Mouse (Mus musculus) heart, adult 2 months (tissue): ENCODE data around the gene Phf24. TPM values are rescaled to one million over a fixed set of nuclear protein-coding genes. Genes with fewer than 3 reads are reported as not detected.

Experiments
- DNase-seq, 2 experiments: peaks; one replicate each; pipeline ENCODE4 v3.0.0; 2021
- H3K27ac ChIP-seq: fragments of 200-600 bp; 2 replicates; pipeline ENCODE4 v1.8.1; 2022
- H3K27me3 ChIP-seq: fragments of 200-500 bp; 2 replicates; pipeline ENCODE4 v1.6.1; 2012; ENCODE audit warnings: mild to moderate bottlenecking, low read length, inconsistent platforms, mixed read lengths; ENCODE audit not compliant: control insufficient read depth, insufficient read depth
- H3K36me3 ChIP-seq: fragments of 200-500 bp; 2 replicates; pipeline ENCODE4 v1.6.1; 2012; ENCODE audit warnings: low read length, inconsistent platforms; ENCODE audit not compliant: control insufficient read depth, insufficient read depth
- H3K4me1 ChIP-seq: fragments of 200-500 bp; 2 replicates; pipeline ENCODE4 v1.6.1; 2011; ENCODE audit warnings: low read length; ENCODE audit not compliant: control insufficient read depth, insufficient read depth
- H3K4me3 ChIP-seq: fragments of 200-600 bp; 2 replicates; pipeline ENCODE4 v1.8.1; 2022
- H3K79me2 ChIP-seq: fragments of 200-500 bp; replicated peaks from 2 replicates; pipeline ENCODE4 v1.6.1; 2012; ENCODE audit warnings: mild to moderate bottlenecking, inconsistent platforms, low read length, moderate library complexity, mixed read lengths; ENCODE audit not compliant: control insufficient read depth, insufficient read depth
- H3K9ac ChIP-seq: fragments of 200-500 bp; 2 replicates; pipeline ENCODE4 v1.6.1; 2012; ENCODE audit warnings: low read depth, mild to moderate bottlenecking, control low read depth, inconsistent platforms, low read length, mixed read lengths
- CTCF ChIP-seq: fragments of 200-600 bp; IDR thresholded peaks from 2 replicates; pipeline ENCODE4 v1.8.1; 2022; ENCODE audit warnings: antibody characterized with exemption, mild to moderate bottlenecking, moderate library complexity
- EP300 ChIP-seq: fragments of 200-500 bp; IDR thresholded peaks from 2 replicates; pipeline ENCODE4 v1.6.1; 2011; ENCODE audit warnings: low read depth, low read length, control low read depth; ENCODE audit not compliant: insufficient read depth
- POLR2A ChIP-seq: fragments of 200-500 bp; IDR thresholded peaks from 2 replicates; pipeline ENCODE4 v1.6.1; 2011; ENCODE audit warnings: mild to moderate bottlenecking, low read depth, low read length, control low read depth; ENCODE audit not compliant: insufficient read depth
- WGBS: fragments of 180-500 bp; shearing (Covaris S2); methylation state at CpG from one replicate; pipeline ENCODE4 v1.1.7; 2018; 5-methylcytosine and 5-hydroxymethylcytosine counted together
- intact Hi-C: fragments of 180-260 bp; cut with DNase I; formaldehyde crosslinking; loops from one replicate; pipeline ENCODE4 v1.15.1; 2025
- long read RNA-seq: library from polyadenylated mRNA; stranded (forward); transcript quantifications from one replicate; pipeline ENCODE4 v2.0.0, GENCODE M21; 2021
- polyA plus RNA-seq: library from polyadenylated mRNA; depleted of rRNA; stranded (reverse); fragments of >200 nt; gene quantifications from 2 replicates; pipeline ENCODE4 v1.2.3, GENCODE M21; 2012; rRNA removed
- total RNA-seq, 2 experiments: library from RNA; stranded (reverse); gene quantifications; 2 replicates each; pipeline ENCODE4 v1.2.3; 2021

The Phf24 gene
- 1 to 10 TPM; 5.0 to 5.8 TPM for total RNA-seq
- 4.8 and 7.8 TPM in 2 replicates for polyA plus RNA-seq
- long read RNA-seq, full-length matches to known transcripts: 4 of 5 reads
- long read RNA-seq, partial matches to known transcripts: 0 of 5 reads
- long read RNA-seq, other reads (novel, unspliced or antisense): 1 of 5 reads

GRCm38 (mm10) chr4:42916617-42917401, at the start of gene Phf24:
TSS of gene Phf24 (plus strand) at chr4:42916660.
- peaks cover 5% of the 10 kb centered on the region; the same call in 1 of the 2 replicates for H3K27me3 ChIP-seq
- peak within 1 kb of the TSS; percentile 49 for H3K4me3 ChIP-seq
- H3K36me3 ChIP-seq: no peaks in the 10 kb centered on the region
- H3K27ac ChIP-seq: no peak within 1 kb of the TSS
- H3K9ac ChIP-seq: peak within 1 kb of the TSS; percentile 77
- no peak for TF ChIP-seq CTCF
- TF ChIP-seq POLR2A: no peak
- no peak for TF ChIP-seq EP300
- no peaks in the 10 kb centered on the region for H3K4me1 ChIP-seq
- intact Hi-C loops: loop anchor here (5.0 kb wide), 1 partner anchor 40 kb away; no protein-coding TSS in a partner anchor
- H3K79me2 ChIP-seq: no peaks in the 10 kb centered on the region
- peak; percentile 52 to 56 for DNase-seq
- WGBS: 6% methylated on average over 90 of the region's 90 CpGs

GRCm38 (mm10) chr4:42867390-42867789, 49.1 kb upstream of the Phf24 start:
- Histone ChIP-seq H3K27me3 (no peaks in the 10 kb centered on the region), H3K79me2 (no peaks in the 10 kb centered on the region), H3K36me3 (no peaks in the 10 kb centered on the region), H3K9ac (no peak overlapping the region), H3K27ac (no peak overlapping the region), H3K4me1 (no peaks in the 10 kb centered on the region), H3K4me3 (no peak overlapping the region)
- no peak for DNase-seq
- TF ChIP-seq POLR2A: no peak
- TF ChIP-seq CTCF: no peak
- no peak for TF ChIP-seq EP300
- intact Hi-C loops: no loop called here
- WGBS: 57% methylated on average over 3 of the region's 3 CpGs

GRCm38 (mm10) chr4:42868193-42868592, 48.3 kb upstream of the Phf24 start:
- Histone ChIP-seq H3K36me3 (no peaks in the 10 kb centered on the region), H3K79me2 (no peaks in the 10 kb centered on the region), H3K4me3 (no peak overlapping the region), H3K9ac (no peak overlapping the region), H3K27me3 (no peaks in the 10 kb centered on the region), H3K27ac (no peak overlapping the region), H3K4me1 (no peaks in the 10 kb centered on the region)
- DNase-seq: no peak
- WGBS: 87% methylated on average over 5 of the region's 5 CpGs
- intact Hi-C loops: no loop called here
- no peak for TF ChIP-seq CTCF
- TF ChIP-seq EP300: no peak
- TF ChIP-seq POLR2A: no peak

- Histone ChIP-seq H3K4me1 (no peaks in the 10 kb centered on the region), H3K27ac (no peak overlapping the region), H3K4me3 (no peak overlapping the region), H3K27me3 (no peaks in the 10 kb centered on the region), H3K36me3 (no peaks in the 10 kb centered on the region), H3K9ac (no peak overlapping the region), H3K79me2 (no peaks in the 10 kb centered on the region)
- no peak for TF ChIP-seq EP300
- peak; percentile 35 for TF ChIP-seq CTCF
- DNase-seq: no peak
- WGBS: 74% methylated on average over 5 of the region's 5 CpGs
- intact Hi-C loops: no loop called here
Observed at GRCm38 (mm10) chr4:42870748-42871147, 45.7 kb upstream of the Phf24 start.

- no peak for TF ChIP-seq CTCF
- TF ChIP-seq POLR2A: no peak
- no peak for TF ChIP-seq EP300
- no peaks in the 10 kb centered on the region for H3K79me2 ChIP-seq
- intact Hi-C loops: no loop called here
- no peaks in the 10 kb centered on the region for H3K27me3 ChIP-seq
- no peaks in the 10 kb centered on the region for H3K36me3 ChIP-seq
- H3K27ac ChIP-seq: no peak overlapping the region
- H3K4me1 ChIP-seq: no peaks in the 10 kb centered on the region
- 94% methylated on average over 7 of the region's 7 CpGs for WGBS
- DNase-seq: no peak
- H3K9ac ChIP-seq: no peak overlapping the region
- H3K4me3 ChIP-seq: no peak overlapping the region
Observed at GRCm38 (mm10) chr4:42872151-42872550, 44.3 kb upstream of the Phf24 start.
